Mouse (Mus musculus) MEL (cell line): ENCODE results near the gene Ccdc182. TPM values are rescaled to one million over a fixed set of nuclear protein-coding genes. Genes with fewer than 3 reads are reported as not detected.

Experiments used
- DNase-seq: peaks from one replicate; pipeline ENCODE4 v3.0.0; 2011; ENCODE audit warnings: low read depth, low spot score
- H3K27ac ChIP-seq: 2 replicates; pipeline ENCODE4 v1.5.1; 2012; ENCODE audit warnings: low read depth, mild to moderate bottlenecking, control low read depth, low read length, moderate library complexity; ENCODE audit not compliant: control insufficient read depth
- H3K27me3 ChIP-seq, 2 experiments: fragments of 150-350 bp in 1 of 2; sonication (generic) in 1 of 2; 2 replicates each; pipeline ENCODE4 v1.6.1; 2012; ENCODE audit warnings: low read length in 2 of 2, mild to moderate bottlenecking in 2 of 2, improper control_type of control experiment in 1 of 2, moderate library complexity in 1 of 2; ENCODE audit not compliant: insufficient read depth in 2 of 2, control insufficient read depth in 1 of 2
- H3K36me3 ChIP-seq, 2 experiments: 2 replicates each; pipeline ENCODE4 v1.6.1; 2012 to 2014; ENCODE audit warnings: low read length in 2 of 2, improper control_type of control experiment in 1 of 2, inconsistent platforms in 1 of 2, mild to moderate bottlenecking in 1 of 2; ENCODE audit not compliant: insufficient read depth in 2 of 2, control insufficient read depth in 1 of 2
- H3K4me1 ChIP-seq, 2 experiments: fragments of 150-350 bp in 1 of 2; sonication (generic) in 1 of 2; 2 replicates each; pipeline ENCODE4 v1.6.1; 2012; ENCODE audit warnings: low read length in 2 of 2, improper control_type of control experiment in 1 of 2, mild to moderate bottlenecking in 1 of 2; ENCODE audit not compliant: insufficient read depth in 2 of 2, control insufficient read depth in 1 of 2
- H3K4me3 ChIP-seq, 2 experiments: fragments of 150-350 bp in 1 of 2; sonication (generic) in 1 of 2; 2 replicates each; pipeline ENCODE4 v1.5.1; 2012; ENCODE audit warnings: low read depth in 2 of 2, low read length in 2 of 2, mild to moderate bottlenecking in 2 of 2, moderate library complexity in 2 of 2, control low read depth in 1 of 2, improper control_type of control experiment in 1 of 2; ENCODE audit not compliant: control insufficient read depth in 1 of 2, insufficient read depth in 1 of 2
- H3K79me2 ChIP-seq: 2 replicates; pipeline ENCODE4 v1.6.1; 2012; ENCODE audit warnings: mild to moderate bottlenecking, low read length, moderate library complexity; ENCODE audit not compliant: control insufficient read depth, poor library complexity, insufficient read depth
- H3K9ac ChIP-seq: 2 replicates; pipeline ENCODE4 v1.6.1; 2012; ENCODE audit warnings: low read depth, mild to moderate bottlenecking, control low read depth, low read length, moderate library complexity; ENCODE audit not compliant: control insufficient read depth, poor library complexity, severe bottlenecking
- H3K9me3 ChIP-seq: fragments of 150-350 bp; sonication (generic); replicated peaks from 2 replicates; pipeline ENCODE4 v1.6.1; 2012; ENCODE audit warnings: mild to moderate bottlenecking, low read length, improper control_type of control experiment, moderate library complexity; ENCODE audit not compliant: insufficient read depth
- CHD1 ChIP-seq: IDR thresholded peaks from 2 replicates; pipeline ENCODE4 v1.6.1; 2012; ENCODE audit warnings: low read depth, mild to moderate bottlenecking, inconsistent platforms, low read length, improper control_type of control experiment
- CHD2 ChIP-seq: IDR thresholded peaks from 2 replicates; pipeline ENCODE4 v1.6.1; 2011; ENCODE audit warnings: low read length, improper control_type of control experiment
- ELF1 ChIP-seq: IDR thresholded peaks from 2 replicates; pipeline ENCODE4 v1.6.1; 2014; ENCODE audit warnings: low read depth, mild to moderate bottlenecking, inconsistent platforms, low read length, improper control_type of control experiment, moderate library complexity
- GABPA ChIP-seq: IDR thresholded peaks from 2 replicates; pipeline ENCODE4 v1.6.1; 2012; ENCODE audit warnings: low read depth, mild to moderate bottlenecking, inconsistent platforms, low read length, improper control_type of control experiment, moderate library complexity
- GATA1 ChIP-seq: IDR thresholded peaks from 2 replicates; pipeline ENCODE4 v1.6.1; 2011; ENCODE audit warnings: low read depth, low read length, improper control_type of control experiment
- HCFC1 ChIP-seq: IDR thresholded peaks from 2 replicates; pipeline ENCODE4 v1.6.1; 2012; ENCODE audit warnings: low read depth, mild to moderate bottlenecking, inconsistent platforms, low read length, improper control_type of control experiment, moderate library complexity
- KAT2A ChIP-seq: conservative IDR thresholded peaks from 2 replicates; pipeline ENCODE4 v1.6.1; 2012; ENCODE audit warnings: low read depth, low read length, improper control_type of control experiment, inconsistent platforms
- MAFK ChIP-seq: IDR thresholded peaks from 2 replicates; pipeline ENCODE4 v1.6.1; 2011; ENCODE audit warnings: low read depth, mild to moderate bottlenecking, low read length, improper control_type of control experiment, borderline replicate concordance
- MAX ChIP-seq: IDR thresholded peaks from 2 replicates; pipeline ENCODE4 v1.6.1; 2011; ENCODE audit warnings: low read length, improper control_type of control experiment
- MAZ ChIP-seq: IDR thresholded peaks from 2 replicates; pipeline ENCODE4 v1.6.1; 2012; ENCODE audit warnings: low read depth, mild to moderate bottlenecking, inconsistent platforms, low read length, improper control_type of control experiment
- MEF2A ChIP-seq: IDR thresholded peaks from 2 replicates; pipeline ENCODE4 v1.6.1; 2014; ENCODE audit warnings: low read depth, mild to moderate bottlenecking, inconsistent platforms, low read length, improper control_type of control experiment; ENCODE audit not compliant: poor library complexity, insufficient replicate concordance, severe bottlenecking; ENCODE audit errors: extremely low read depth
- MYC ChIP-seq: IDR thresholded peaks from 2 replicates; pipeline ENCODE4 v1.6.1; 2011; ENCODE audit warnings: low read depth, mild to moderate bottlenecking, low read length, improper control_type of control experiment, moderate library complexity
- NELFE ChIP-seq: IDR thresholded peaks from 2 replicates; pipeline ENCODE4 v1.6.1; 2011; ENCODE audit warnings: low read depth, low read length, improper control_type of control experiment
- POLR2A ChIP-seq, 2 experiments: IDR thresholded peaks; 2 replicates each; pipeline ENCODE4 v1.6.1; 2011 to 2012; ENCODE audit warnings: low read length in 2 of 2, mild to moderate bottlenecking in 2 of 2, control low read depth in 1 of 2, improper control_type of control experiment in 1 of 2, low read depth in 1 of 2, moderate library complexity in 1 of 2; ENCODE audit not compliant: control insufficient read depth in 1 of 2, insufficient read depth in 1 of 2, poor library complexity in 1 of 2
- POLR2AphosphoS2 ChIP-seq: IDR thresholded peaks from 2 replicates; pipeline ENCODE4 v1.6.1; 2011; ENCODE audit warnings: low read length, improper control_type of control experiment
- RAD21 ChIP-seq: IDR thresholded peaks from 2 replicates; pipeline ENCODE4 v1.6.1; 2011; ENCODE audit warnings: mild to moderate bottlenecking, low read depth, low read length, improper control_type of control experiment
- RCOR1 ChIP-seq: IDR thresholded peaks from 2 replicates; pipeline ENCODE4 v1.6.1; 2012; ENCODE audit warnings: low read depth, mild to moderate bottlenecking, inconsistent platforms, low read length, improper control_type of control experiment
- SIN3A ChIP-seq: IDR thresholded peaks from 2 replicates; pipeline ENCODE4 v1.6.1; 2012; ENCODE audit warnings: low read length, improper control_type of control experiment, inconsistent platforms
- TCF12 ChIP-seq: IDR thresholded peaks from 2 replicates; pipeline ENCODE4 v1.6.1; 2014; ENCODE audit warnings: low read depth, mild to moderate bottlenecking, inconsistent platforms, low read length, improper control_type of control experiment, moderate library complexity
- UBTF ChIP-seq: IDR thresholded peaks from 2 replicates; pipeline ENCODE4 v1.6.1; 2012; ENCODE audit warnings: low read depth, mild to moderate bottlenecking, inconsistent platforms, low read length, improper control_type of control experiment, moderate library complexity, borderline replicate concordance; ENCODE audit not compliant: insufficient read depth
- USF1 ChIP-seq: IDR thresholded peaks from 2 replicates; pipeline ENCODE4 v1.6.1; 2014; ENCODE audit warnings: low read depth, mild to moderate bottlenecking, inconsistent platforms, low read length, improper control_type of control experiment, moderate library complexity
- polyA plus RNA-seq, 2 experiments: library from polyadenylated mRNA; stranded (reverse) in 1 of 2; unstranded in 1 of 2; fragments of >175 nt in 1 of 2; fragments of >200 nt in 1 of 2; gene quantifications; 2 replicates each; pipeline versions ENCODE4 v1.2.1 to v1.2.4; 2012; ENCODE audit warnings: low replicate concordance in 2 of 2, low read depth in 1 of 2; ENCODE audit not compliant: insufficient read length in 2 of 2, insufficient read depth in 1 of 2, missing spikeins in 1 of 2
- total RNA-seq: library from RNA; depleted of rRNA; stranded (reverse); fragments of 300-350 nt; gene quantifications from 2 replicates; pipeline ENCODE4 v1.2.3, GENCODE M21; 2012

Gene Ccdc182
- total and polyA plus RNA-seq, 3 experiments: not detected

DNA sequence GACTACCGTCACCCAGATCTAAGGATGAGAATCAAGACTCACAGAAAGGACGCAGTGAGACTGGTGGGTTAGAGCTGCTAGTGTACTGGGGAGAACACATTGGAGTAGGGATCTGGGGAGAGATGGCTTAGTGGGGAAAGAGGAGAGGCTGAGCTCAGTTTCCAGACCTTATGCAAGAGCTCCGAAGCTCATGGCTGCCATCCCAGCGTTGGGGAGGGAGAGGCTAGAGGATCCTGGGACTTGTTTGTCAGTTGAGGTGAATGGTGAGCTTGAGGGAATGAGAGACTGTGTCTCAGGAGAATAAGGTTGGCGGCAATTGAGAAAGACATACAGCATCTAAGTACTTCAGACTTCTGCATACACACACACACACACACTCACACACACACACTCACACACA, 45.2 kb upstream of the Ccdc182 start:
- H3K79me2 ChIP-seq: no peaks in the 10 kb centered on the region
- no peak overlapping the region for H3K27ac ChIP-seq
- 0 out of 4 replicates have a peak, but pooled peaks cover 0 to 3% of the 10 kb centered on the region in 2 experiments for H3K36me3 ChIP-seq
- no peaks in the 10 kb centered on the region for H3K9me3 ChIP-seq
- no peak overlapping the region for H3K9ac ChIP-seq
- H3K4me1 ChIP-seq: no peaks in the 10 kb centered on the region
- H3K27me3 ChIP-seq: peaks cover 4 to 10% of the 10 kb centered on the region in 2 experiments; a peak in 2 of 4 replicates
- H3K4me3 ChIP-seq: no peak overlapping the region
- no peak for DNase-seq
- TF ChIP-seq KAT2A (no peak), SIN3A (no peak), NELFE (no peak), CHD2 (no peak), GATA1 (no peak), RAD21 (no peak), POLR2A (IDR thresholded peaks at IDR 0.05; ENCODE audit: control insufficient read depth in 1 of 2, insufficient read depth in 1 of 2, low read depth in 1 of 2, low read length in 2 of 2, poor library complexity in 1 of 2) (no peak)

DNA sequence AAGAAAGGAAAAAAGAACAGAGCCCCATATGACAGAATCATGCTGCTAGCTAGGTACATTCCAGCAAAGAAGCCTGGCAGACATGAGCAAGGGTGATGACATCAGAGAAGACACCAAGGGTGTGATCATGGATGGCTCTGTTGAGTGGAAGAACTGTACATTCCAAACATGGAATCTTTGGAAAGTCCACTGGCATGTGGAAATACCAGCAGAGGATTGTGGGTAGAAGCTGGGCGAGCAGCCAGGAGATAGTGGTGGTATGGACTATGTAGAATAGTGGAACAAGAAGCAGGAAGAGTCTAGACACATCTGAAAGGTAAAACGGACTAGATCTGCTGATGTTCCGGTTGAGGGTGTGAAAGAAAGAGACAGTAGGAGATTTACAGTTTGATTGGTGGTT, 43.3 kb upstream of the Ccdc182 start:
- no peak for DNase-seq
- Histone ChIP-seq H3K36me3 (0 out of 4 replicates have a peak, but pooled peaks cover 0 to 3% of the 10 kb centered on the region in 2 experiments), H3K79me2 (no peaks in the 10 kb centered on the region), H3K9ac (no peak overlapping the region), H3K4me3 (no peak overlapping the region), H3K9me3 (no peaks in the 10 kb centered on the region), H3K27ac (no peak overlapping the region), H3K4me1 (no peaks in the 10 kb centered on the region), H3K27me3 (peaks cover 7 to 10% of the 10 kb centered on the region in 2 experiments; a peak in 3 of 4 replicates)
- TF ChIP-seq USF1: no peak
- TF ChIP-seq ELF1: no peak
- TF ChIP-seq GABPA: no peak
- TF ChIP-seq MYC: no peak
- TF ChIP-seq MAZ: no peak
- no peak for TF ChIP-seq NELFE
- TF ChIP-seq CHD1: no peak
- TF ChIP-seq MEF2A: no peak
- no peak for TF ChIP-seq RCOR1
- TF ChIP-seq MAFK: no peak
- no peak for TF ChIP-seq TCF12
- no peak for TF ChIP-seq HCFC1
- TF ChIP-seq MAX: no peak
- TF ChIP-seq POLR2AphosphoS2: no peak
- TF ChIP-seq CHD2: no peak
- TF ChIP-seq UBTF: no peak
